Mouse (Mus musculus) limb, embryonic 14.5 days (tissue): ENCODE data around the gene Cers3. TPM values are rescaled to one million over a fixed set of nuclear protein-coding genes. Genes with fewer than 3 reads are reported as not detected.

Source experiments
- ATAC-seq: fragments of 200-750 bp; cut with Nextera tagmentation; 2 replicates; pipeline ENCODE4 v1.8.0; 2017; ENCODE audit warnings: low read depth, moderate number of reproducible peaks, moderate TSS enrichment; ENCODE audit not compliant: low FRiP score
- DNase-seq: peaks from one replicate; pipeline ENCODE4 v3.0.0-alpha.2; 2015; ENCODE audit warnings: low spot score
- H3K27ac ChIP-seq: fragments of 300-500 bp; sonication (generic); replicated peaks from 2 replicates; pipeline ENCODE4 v1.5.1; 2014; ENCODE audit warnings: low read depth, mild to moderate bottlenecking, low read length, moderate library complexity, mixed read lengths
- H3K27me3 ChIP-seq: fragments of 300-500 bp; sonication (generic); 2 replicates; pipeline ENCODE4 v1.6.1; 2014; ENCODE audit warnings: low read length, mixed read lengths; ENCODE audit not compliant: control insufficient read depth, insufficient read depth
- H3K36me3 ChIP-seq: fragments of 300-500 bp; sonication (generic); 2 replicates; pipeline ENCODE4 v1.6.1; 2014; ENCODE audit warnings: mild to moderate bottlenecking, low read length, moderate library complexity, mixed read lengths; ENCODE audit not compliant: control insufficient read depth, insufficient read depth
- H3K4me1 ChIP-seq: fragments of 300-500 bp; sonication (generic); 2 replicates; pipeline ENCODE4 v1.6.1; 2014; ENCODE audit warnings: antibody characterized with exemption, low read length, mixed read lengths; ENCODE audit not compliant: control insufficient read depth, insufficient read depth
- H3K4me2 ChIP-seq: fragments of 300-500 bp; sonication (generic); replicated peaks from 2 replicates; pipeline ENCODE4 v1.6.1; 2014; ENCODE audit warnings: low read depth, mild to moderate bottlenecking, low read length, moderate library complexity; ENCODE audit not compliant: severe bottlenecking
- H3K4me3 ChIP-seq: fragments of 300-500 bp; sonication (generic); replicated peaks from 2 replicates; pipeline ENCODE4 v1.5.1; 2014; ENCODE audit warnings: low read length
- H3K9ac ChIP-seq: fragments of 300-500 bp; sonication (generic); 2 replicates; pipeline ENCODE4 v1.6.1; 2014; ENCODE audit warnings: mild to moderate bottlenecking, low read depth, low read length, moderate library complexity; ENCODE audit not compliant: severe bottlenecking
- H3K9me3 ChIP-seq: fragments of 300-500 bp; sonication (generic); 2 replicates; pipeline ENCODE4 v1.6.1; 2016; ENCODE audit warnings: low read length; ENCODE audit not compliant: control insufficient read depth
- POLR2A ChIP-seq: fragments of 200-500 bp; IDR thresholded peaks from 2 replicates; pipeline ENCODE4 v1.8.0; 2012; ENCODE audit warnings: inconsistent platforms, mild to moderate bottlenecking, moderate library complexity, borderline replicate concordance; ENCODE audit not compliant: insufficient read depth, insufficient read length; ENCODE audit errors: extremely low read depth
- WGBS: fragments of 180-500 bp; shearing (Covaris S2); extraction: QIAGEN DNeasy Blood & Tissue Kit; methylation state at CpG from one replicate; pipeline ENCODE4 v1.1.7; 2014; 5-methylcytosine and 5-hydroxymethylcytosine counted together
- polyA plus RNA-seq, 2 experiments: library from polyadenylated mRNA; depleted of rRNA in 1 of 2; stranded (reverse) in 1 of 2; unstranded in 1 of 2; fragments of >200 nt; fragmentation: Nextera tagmentation in 1 of 2; extraction: Ambion mirVana in 1 of 2; gene quantifications; 2 replicates each; pipeline versions ENCODE4 v1.2.1 to v1.2.3; 2012 to 2014

The Cers3 gene
- polyA plus RNA-seq, 2 experiments: 4.4 to 12.0 TPM

DNA sequence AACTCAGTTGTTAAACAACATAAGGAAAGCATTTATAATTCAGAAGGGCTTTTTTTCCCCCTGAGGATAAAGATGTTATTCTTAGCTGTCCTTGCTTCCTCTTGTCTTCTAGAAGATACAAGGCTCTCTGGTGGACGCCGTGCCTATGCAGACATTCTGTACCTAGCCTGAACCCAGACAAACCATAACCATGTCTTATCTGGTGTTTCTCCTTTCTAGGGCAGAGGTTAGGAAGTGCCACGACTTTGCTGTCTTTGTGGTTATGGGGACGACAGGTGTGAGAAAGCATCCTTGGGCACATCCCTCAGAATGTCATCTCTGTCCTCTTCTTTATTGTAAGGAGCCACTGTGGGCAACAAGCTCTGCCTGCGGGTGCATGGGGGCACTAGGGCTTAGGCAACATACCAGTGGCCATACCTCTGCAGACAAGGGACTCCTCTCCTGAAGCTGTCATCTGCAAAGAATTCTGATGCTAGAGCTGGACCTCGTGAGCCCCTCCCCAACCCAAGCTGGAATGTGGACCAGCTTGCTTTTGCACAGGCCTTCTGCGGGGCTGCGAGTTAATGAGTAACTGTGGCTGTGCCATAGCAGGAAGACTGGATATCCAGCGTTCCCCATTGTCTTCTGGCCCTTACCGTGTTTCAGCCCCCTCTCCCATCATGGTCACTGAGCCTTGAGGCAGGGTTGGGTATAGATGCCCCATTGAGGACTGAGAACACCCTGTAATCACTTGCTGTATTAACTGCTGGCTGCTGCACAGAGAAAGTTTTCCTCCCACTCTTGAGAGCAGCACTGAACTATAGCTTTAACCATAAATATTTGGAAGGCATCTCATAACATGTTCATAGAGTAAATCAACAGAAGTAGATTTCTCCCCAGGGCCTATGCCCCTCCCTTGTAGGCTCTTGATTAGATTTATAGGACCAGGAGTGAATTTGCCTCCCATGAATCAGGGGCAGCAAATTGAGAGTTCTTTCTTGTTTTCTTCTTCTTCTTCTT is 36.9 kb downstream of the Cers3 start:
- ATAC-seq: no peak
- H3K4me3 ChIP-seq: no peak overlapping the region
- WGBS: 65% methylated on average over 10 of the region's 10 CpGs
- no peak overlapping the region for H3K9ac ChIP-seq
- peaks cover 8% of the 10 kb centered on the region; the same call in 1 of the 2 replicates for H3K4me1 ChIP-seq
- peak; percentile 18 for DNase-seq
- TF ChIP-seq POLR2A: no peak
- no peaks in the 10 kb centered on the region for H3K27me3 ChIP-seq
- no peaks in the 10 kb centered on the region for H3K36me3 ChIP-seq
- no peaks in the 10 kb centered on the region for H3K9me3 ChIP-seq
- H3K4me2 ChIP-seq: no peak overlapping the region
- 0 out of 2 replicates have a peak overlapping the region, but pooled peaks have one; percentile 43 for H3K27ac ChIP-seq

DNA sequence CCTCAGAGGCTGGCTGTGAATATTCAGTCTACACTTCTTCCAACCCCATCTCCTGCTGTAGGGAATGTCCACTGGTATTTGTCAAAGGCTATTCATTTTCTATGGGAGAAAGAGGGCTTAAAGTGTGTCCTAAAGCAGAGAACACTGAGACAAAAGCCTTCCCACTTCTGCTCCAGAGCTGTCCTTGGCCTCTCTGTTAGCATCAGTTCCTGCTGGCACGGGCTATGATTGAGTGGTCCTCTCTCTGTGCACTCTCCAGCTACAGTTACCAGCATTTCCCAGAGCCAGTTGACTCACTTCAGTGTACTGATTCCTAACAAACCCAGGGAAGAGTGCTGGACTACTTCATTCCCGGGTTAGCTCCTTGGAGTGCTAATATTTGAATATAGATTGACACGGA is 43.2 kb downstream of the Cers3 start:
- H3K36me3 ChIP-seq: no peaks in the 10 kb centered on the region
- H3K27ac ChIP-seq: no peak overlapping the region
- H3K27me3 ChIP-seq: no peaks in the 10 kb centered on the region
- no peaks in the 10 kb centered on the region for H3K9me3 ChIP-seq
- no peak for TF ChIP-seq POLR2A
- no peak for DNase-seq
- no peak overlapping the region for H3K4me2 ChIP-seq
- 84% methylated on average over 3 of the region's 3 CpGs for WGBS
- H3K4me3 ChIP-seq: no peak overlapping the region
- no peak for ATAC-seq
- no peak overlapping the region for H3K9ac ChIP-seq
- peaks cover 12% of the 10 kb centered on the region for H3K4me1 ChIP-seq

DNA sequence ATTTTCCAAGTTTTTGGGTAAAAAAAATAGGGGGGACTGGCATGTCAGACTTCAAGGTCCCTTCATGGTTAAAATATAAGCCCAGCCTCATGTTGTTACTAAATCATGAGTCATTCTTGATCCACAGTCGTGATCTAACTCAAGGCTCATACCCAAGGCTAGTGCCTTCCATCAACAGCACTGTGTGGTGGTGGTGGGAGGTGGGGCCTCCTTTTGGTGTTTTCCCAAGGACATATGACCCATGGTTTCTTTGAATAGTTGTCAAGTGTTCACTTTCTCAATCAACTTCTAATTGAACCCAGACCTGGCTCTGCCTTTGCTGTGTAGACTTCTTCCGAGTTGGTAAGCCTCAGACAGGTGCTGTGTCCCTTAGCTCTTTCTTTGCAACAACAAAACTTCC is 44.5 kb downstream of the Cers3 start:
- TF ChIP-seq POLR2A: no peak
- no peak overlapping the region for H3K9ac ChIP-seq
- H3K36me3 ChIP-seq: no peaks in the 10 kb centered on the region
- WGBS: 49% methylated on average over 2 of the region's 2 CpGs
- ATAC-seq: no peak
- no peaks in the 10 kb centered on the region for H3K9me3 ChIP-seq
- H3K4me1 ChIP-seq: peaks cover 17% of the 10 kb centered on the region
- no peak for DNase-seq
- H3K4me2 ChIP-seq: no peak overlapping the region
- no peak overlapping the region for H3K27ac ChIP-seq
- no peaks in the 10 kb centered on the region for H3K27me3 ChIP-seq
- H3K4me3 ChIP-seq: no peak overlapping the region

DNA sequence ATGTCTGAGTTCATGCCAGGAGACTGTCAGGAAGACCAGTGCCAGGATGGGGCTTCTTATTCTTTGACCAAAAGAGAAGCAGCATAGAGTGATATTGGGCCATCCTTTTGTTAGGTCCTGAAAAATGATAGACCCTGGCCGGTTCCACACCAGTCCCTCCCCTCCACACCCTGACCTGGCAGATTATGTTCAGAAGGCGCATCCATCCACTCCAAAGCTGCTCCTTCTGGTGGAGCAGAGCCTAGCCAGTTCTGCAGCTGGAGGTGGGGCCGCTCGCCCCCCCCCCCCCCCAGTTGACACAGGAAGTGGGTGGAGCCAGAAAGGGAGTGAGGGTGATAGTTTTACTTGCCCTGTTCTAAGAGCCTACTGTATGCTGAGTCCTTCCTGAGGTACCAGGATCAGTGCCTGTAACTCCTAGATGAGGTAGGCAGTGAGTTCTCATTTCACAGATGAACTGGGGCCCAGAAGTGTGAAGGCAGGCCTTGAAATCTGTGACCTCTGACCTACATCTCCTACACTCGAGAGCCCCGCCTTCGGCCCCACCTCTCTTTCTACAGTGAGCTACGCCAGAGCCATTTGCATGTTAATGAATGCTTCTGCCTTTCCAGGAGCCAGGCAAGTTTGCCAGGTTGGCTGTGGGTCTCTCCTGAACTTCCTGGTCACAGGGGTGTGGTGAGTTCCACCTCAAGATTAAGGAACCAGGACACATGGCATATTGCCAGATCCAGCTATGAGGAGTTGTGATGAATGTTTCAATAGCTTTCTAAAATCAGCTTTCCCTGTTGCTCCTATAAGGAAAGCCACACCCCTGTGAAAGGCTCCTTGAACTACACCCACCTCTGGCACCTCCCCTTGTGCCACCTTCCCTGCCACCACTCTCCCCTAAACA is 46.8 kb downstream of the Cers3 start:
- H3K36me3 ChIP-seq: no peaks in the 10 kb centered on the region
- DNase-seq (no peak), ATAC-seq (no peak)
- WGBS: 21% methylated on average over 8 of the region's 8 CpGs
- no peak overlapping the region for H3K4me2 ChIP-seq
- no peak overlapping the region for H3K4me3 ChIP-seq
- no peaks in the 10 kb centered on the region for H3K9me3 ChIP-seq
- no peak for TF ChIP-seq POLR2A
- H3K27ac ChIP-seq: no peak overlapping the region
- H3K4me1 ChIP-seq: peaks cover 17% of the 10 kb centered on the region
- no peaks in the 10 kb centered on the region for H3K27me3 ChIP-seq
- no peak overlapping the region for H3K9ac ChIP-seq

DNA sequence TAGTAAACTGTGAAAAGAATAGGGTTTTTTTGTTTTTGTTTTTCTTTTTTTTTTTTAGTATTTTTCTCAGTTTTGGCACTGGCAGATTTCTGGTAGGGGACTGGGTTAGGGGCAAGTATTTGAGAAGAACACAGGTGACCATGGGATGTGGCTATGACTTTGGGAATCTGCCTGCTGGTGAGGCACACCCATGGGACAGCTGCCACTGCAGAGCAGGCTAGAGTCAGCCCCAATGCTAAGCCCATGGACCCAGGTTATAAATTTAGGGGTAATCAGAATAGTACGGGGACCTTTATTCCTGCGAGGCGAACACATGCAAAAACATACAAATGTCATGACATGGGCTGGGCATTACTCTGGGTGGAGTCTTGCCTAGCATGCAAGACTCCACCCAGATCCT is 47.7 kb downstream of the Cers3 start:
- no peak for ATAC-seq
- WGBS: 78% methylated on average over 3 of the region's 3 CpGs
- H3K27me3 ChIP-seq: no peaks in the 10 kb centered on the region
- TF ChIP-seq POLR2A: no peak
- H3K4me1 ChIP-seq: peaks cover 17% of the 10 kb centered on the region
- no peak overlapping the region for H3K27ac ChIP-seq
- no peak for DNase-seq
- H3K4me2 ChIP-seq: no peak overlapping the region
- no peak overlapping the region for H3K4me3 ChIP-seq
- no peak overlapping the region for H3K9ac ChIP-seq
- no peaks in the 10 kb centered on the region for H3K9me3 ChIP-seq
- H3K36me3 ChIP-seq: no peaks in the 10 kb centered on the region
